Mouse (Mus musculus) thymus, postnatal 4 days (tissue): ENCODE measurements around the gene Gm11568.
"Not testable (repeated sequence)": the region's sequence is repeated elsewhere in the genome, so short reads cannot be mapped to it uniquely, and the experiment has no call there.

Experiments
- DNase-seq: peaks from one replicate; pipeline ENCODE4 v3.0.0; 2021

The Gm11568 gene

DNA sequence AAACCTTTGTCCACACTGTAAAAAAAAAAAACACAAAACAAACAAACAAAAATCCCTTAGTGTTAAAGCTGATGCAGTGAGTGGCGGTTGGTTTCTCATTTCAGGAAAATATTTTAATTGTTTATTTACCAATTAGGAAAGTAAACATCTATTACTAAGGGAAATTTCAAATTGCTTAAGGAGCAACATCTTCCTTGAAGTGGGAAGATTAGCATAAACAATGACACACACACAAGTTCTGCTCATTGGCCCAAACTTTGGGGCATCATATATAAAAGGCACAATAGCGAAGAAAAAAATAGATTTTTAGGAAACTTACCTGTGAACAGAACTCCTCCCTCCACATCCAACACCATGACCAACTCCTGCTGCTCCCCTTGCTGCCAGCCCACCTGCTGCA is at the start of gene Gm11568:
Gene Gm11568, plus strand, starts transcription at position 301 of the 400 bp plus-strand sequence.
- DNase-seq: no peak

GRCm38 (mm10) chr11:99809792-99810191 is 47.9 kb upstream of the Gm11568 start, which contains the start of gene Krtap4-13:
Gene Krtap4-13 (minus strand): TSS chr11:99809892.
- DNase-seq: not testable (repeated sequence)

GRCm38 (mm10) chr11:99815566-99815965 is 42.2 kb upstream of the Gm11568 start, which contains the start of gene Gm11564:
Gene Gm11564 (minus strand): TSS chr11:99815666.
- not testable (repeated sequence) for DNase-seq

DNA sequence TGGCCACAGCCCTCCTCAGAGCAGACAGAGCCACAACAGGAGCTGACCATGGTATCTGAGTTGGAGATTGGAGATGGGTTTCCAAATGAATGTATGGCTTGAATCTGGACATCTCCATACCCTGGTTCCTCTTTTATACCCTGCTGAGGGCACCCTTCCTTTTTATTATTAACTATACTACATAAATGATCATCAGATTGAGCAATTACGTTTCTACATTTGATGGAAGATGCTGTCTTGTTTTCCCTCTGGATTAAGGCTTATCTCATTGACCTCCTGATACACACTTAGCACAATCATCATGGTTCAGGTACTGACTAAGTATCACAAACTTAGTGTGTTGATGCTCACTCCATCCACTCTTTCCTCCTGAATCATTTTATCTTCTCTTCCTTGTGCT is 19.8 kb upstream of the Gm11568 start, which contains the start of gene 2300003K06Rik:
Gene 2300003K06Rik, minus strand, starts transcription at position 101 of the 400 bp plus-strand sequence.
- DNase-seq: no peak

DNA sequence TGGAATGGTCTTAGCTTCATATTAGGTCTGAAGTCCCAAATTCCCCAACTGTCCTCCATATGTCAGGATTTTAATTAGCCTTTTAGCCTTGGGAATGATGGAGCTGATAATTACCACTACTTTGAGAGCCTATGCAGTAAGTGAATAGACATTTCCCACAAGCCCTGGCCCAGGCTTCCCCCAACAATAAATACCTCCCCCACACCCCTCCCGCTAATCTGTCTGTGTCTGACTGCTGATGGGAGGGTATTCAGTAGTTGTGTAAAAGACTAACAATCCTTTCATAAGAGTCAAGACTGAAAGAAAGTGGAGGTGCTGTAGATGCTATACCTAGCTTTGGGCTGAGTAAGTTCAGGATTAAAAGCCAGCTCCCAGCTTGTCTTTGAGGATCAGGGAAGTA is 15.5 kb upstream of the Gm11568 start:
- no peak for DNase-seq

- DNase-seq: no peak
Observed at GRCm38 (mm10) chr11:99846746-99847145, 11.0 kb upstream of the Gm11568 start.

GRCm38 (mm10) chr11:99851508-99851907 is 6.2 kb upstream of the Gm11568 start, which contains the start of gene Krtap4-16:
Gene Krtap4-16 (minus strand): TSS chr11:99851608.
- no peak for DNase-seq

- no peak for DNase-seq
Observed at GRCm38 (mm10) chr11:99854121-99854520, 3.6 kb upstream of the Gm11568 start.

DNA sequence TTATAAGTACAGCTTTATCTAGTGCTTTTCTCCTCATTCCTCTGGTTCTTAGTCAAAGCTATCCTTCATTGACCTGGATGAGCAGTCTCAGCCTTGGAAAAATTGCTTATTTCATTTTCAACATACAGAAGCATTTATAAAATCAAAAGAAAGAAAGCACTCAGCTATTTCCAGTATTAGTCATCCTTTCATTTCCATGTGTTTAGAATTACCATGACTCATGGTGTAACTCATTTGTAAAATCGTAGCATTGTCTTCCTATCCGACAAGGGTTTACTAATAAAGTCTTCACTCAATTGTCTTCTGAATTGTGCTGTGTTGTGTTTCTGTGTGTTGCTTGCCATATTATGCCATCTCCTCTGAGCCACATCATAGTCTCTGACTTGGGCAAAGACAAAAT is 1.0 kb downstream of the Gm11568 start:
- no peak for DNase-seq

DNA sequence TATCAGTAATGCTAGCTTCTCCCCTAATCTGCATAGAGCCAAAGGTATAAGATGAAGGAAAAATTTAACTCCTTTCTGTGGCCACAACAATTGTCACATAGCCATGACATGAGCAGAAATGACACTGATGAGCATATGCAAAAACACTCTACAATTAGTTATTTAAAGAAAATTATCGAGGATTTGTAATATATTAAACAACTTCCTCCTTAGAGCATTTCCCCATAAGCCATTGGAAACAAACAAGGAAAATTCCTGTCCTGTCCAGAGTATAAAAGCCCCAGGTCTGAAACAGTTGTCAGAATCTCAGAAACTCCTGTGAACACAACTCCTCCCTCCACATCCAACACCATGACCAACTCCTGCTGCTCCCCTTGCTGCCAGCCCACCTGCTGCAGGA is 6.5 kb downstream of the Gm11568 start, which contains the start of gene Gm11559:
Gene Gm11559, plus strand, starts transcription at position 301 of the 400 bp plus-strand sequence.
- not testable (repeated sequence) for DNase-seq

- not testable (repeated sequence) for DNase-seq
Observed at GRCm38 (mm10) chr11:99873089-99873488, 15.4 kb downstream of the Gm11568 start, which contains the start of gene Krtap9-1. Gene Krtap9-1 (plus strand): TSS chr11:99873389.

DNA sequence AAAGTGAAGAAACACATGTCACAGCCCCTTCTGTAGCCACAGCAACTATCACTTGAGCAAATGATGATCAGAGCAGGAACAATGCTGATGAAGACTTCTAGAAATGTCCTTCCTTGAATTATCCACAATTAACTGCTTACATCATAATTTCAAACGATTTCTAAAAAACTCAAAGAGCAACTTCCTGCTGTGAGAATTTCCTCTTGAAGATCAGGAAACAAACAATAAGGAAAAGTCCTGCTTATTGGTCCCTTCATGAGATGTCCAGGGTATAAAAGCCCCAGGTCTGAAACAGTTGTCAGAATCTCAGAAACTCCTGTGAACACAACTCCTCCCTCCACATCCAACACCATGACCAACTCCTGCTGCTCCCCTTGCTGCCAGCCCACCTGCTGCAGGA is 21.2 kb downstream of the Gm11568 start, which contains the start of gene Gm11567:
Gene Gm11567, plus strand, starts transcription at position 301 of the 400 bp plus-strand sequence.
- not testable (repeated sequence) for DNase-seq

GRCm38 (mm10) chr11:99907620-99908019 is 49.9 kb downstream of the Gm11568 start, which contains the start of gene Krtap31-1:
Gene Krtap31-1 (plus strand): TSS chr11:99907920.
- DNase-seq: no peak
